Mouse (Mus musculus): ENCODE measurements around the gene Cer1. TPM values are rescaled to one million over a fixed set of nuclear protein-coding genes. Genes with fewer than 3 reads are reported as not detected.
A peak's percentile ranks its signal among the peaks of the same experiment; 100 is the strongest.

Cer1 gene
- polyA plus RNA-seq, 1 experiment, result not detected

DNA sequence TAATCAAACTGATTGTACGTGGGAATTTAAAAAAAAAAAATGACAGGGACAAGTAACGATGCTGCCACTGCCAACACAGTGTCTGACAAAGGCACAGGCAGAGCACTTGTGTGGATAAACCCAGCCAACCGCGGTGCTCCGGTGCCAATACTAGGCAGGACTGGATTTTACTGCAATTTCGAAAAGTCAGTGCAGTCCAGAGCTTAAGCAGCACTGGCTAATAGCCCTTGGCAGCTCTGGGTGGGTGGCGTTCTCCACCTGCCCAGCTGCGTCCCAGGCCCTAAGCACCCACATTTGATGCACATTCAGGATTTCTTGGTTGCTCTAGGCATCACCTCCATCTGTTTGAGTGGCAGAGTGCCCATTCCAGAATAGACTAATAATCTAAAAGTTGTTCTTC, 21.6 kb downstream of the Cer1 start:
- peak in 1 of 2 experiments; percentile 31 for DNase-seq
- H3K27ac ChIP-seq (ENCODE audit: insufficient read depth, low read length), result no peak overlapping the region
- 21% methylated on average over 8 of the region's 8 CpGs for WGBS
- H3K27me3 ChIP-seq (ENCODE audit: control insufficient read depth, insufficient read depth, low read length), result no peaks in the 10 kb centered on the region
- no peaks in the 10 kb centered on the region; the same call in 1 of the 2 replicates for H3K4me1 ChIP-seq (ENCODE audit: control insufficient read depth, insufficient read depth, low read length)
- no peak overlapping the region for H3K4me3 ChIP-seq (replicated peaks; ENCODE audit: insufficient read depth, low read depth, low read length)
- TF ChIP-seq CTCF (IDR thresholded peaks at IDR 0.05; ENCODE audit: borderline replicate concordance, insufficient read depth, low read depth, low read length) (no peak), POLR2A (IDR thresholded peaks at IDR 0.05; ENCODE audit: borderline replicate concordance, insufficient read depth, low read length) (no peak)

DNA sequence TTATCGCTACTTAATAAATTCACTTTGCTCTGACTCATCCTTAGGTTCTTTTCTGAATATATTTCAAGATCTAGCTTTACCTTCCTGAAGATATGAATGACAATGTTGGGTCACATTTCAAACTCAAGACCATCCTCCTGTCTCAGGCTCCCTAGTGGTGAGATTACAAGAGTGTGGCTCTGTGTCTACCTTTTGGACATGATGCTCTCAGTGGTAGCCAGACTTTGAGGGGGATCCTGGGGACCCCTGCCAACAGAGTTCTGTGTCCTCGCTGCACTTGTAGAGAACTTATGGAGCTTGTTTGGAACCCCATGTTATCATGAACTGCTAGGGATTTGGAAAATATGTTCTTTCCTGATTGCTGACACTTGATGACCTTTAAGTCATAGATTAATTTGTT, 23.5 kb downstream of the Cer1 start:
- TF ChIP-seq POLR2A (IDR thresholded peaks at IDR 0.05; ENCODE audit: borderline replicate concordance, insufficient read depth, low read length), result no peak
- no peak for TF ChIP-seq CTCF (IDR thresholded peaks at IDR 0.05; ENCODE audit: borderline replicate concordance, insufficient read depth, low read depth, low read length)
- Histone ChIP-seq H3K4me1 (ENCODE audit: control insufficient read depth, insufficient read depth, low read length) (no peaks in the 10 kb centered on the region; the same call in 1 of the 2 replicates), H3K4me3 (replicated peaks; ENCODE audit: insufficient read depth, low read depth, low read length) (no peak overlapping the region), H3K27me3 (ENCODE audit: control insufficient read depth, insufficient read depth, low read length) (no peaks in the 10 kb centered on the region), H3K27ac (ENCODE audit: insufficient read depth, low read length) (no peak overlapping the region)
- no peak for DNase-seq
- WGBS, result 94% methylated on average over 2 of the region's 2 CpGs

DNA sequence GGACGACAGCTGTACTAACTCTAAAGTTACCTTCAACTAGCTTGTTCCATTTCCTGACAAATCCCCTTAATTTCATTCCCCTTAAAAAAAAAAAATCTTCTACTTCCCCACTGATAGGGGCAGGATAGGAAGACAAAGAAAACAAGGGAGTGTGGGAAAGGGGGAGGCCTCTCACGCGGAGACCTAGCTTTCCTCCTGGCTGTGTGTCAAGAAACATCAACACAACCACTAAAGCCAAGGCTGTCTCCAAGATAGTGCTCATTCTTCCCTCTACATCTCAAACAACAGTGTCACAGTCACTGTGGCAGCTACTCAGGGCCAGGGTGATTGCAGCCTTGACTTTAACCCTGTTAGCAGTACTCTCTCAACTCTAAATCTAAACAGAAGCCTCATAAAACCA, 24.4 kb downstream of the Cer1 start:
- H3K4me1 ChIP-seq (ENCODE audit: control insufficient read depth, insufficient read depth, low read length), result no peaks in the 10 kb centered on the region; the same call in 1 of the 2 replicates
- H3K27me3 ChIP-seq (ENCODE audit: control insufficient read depth, insufficient read depth, low read length), result no peaks in the 10 kb centered on the region
- H3K27ac ChIP-seq (ENCODE audit: insufficient read depth, low read length), result no peak overlapping the region
- DNase-seq, result no peak
- TF ChIP-seq POLR2A (IDR thresholded peaks at IDR 0.05; ENCODE audit: borderline replicate concordance, insufficient read depth, low read length), result no peak
- no peak for TF ChIP-seq CTCF (IDR thresholded peaks at IDR 0.05; ENCODE audit: borderline replicate concordance, insufficient read depth, low read depth, low read length)
- H3K4me3 ChIP-seq (replicated peaks; ENCODE audit: insufficient read depth, low read depth, low read length), result no peak overlapping the region
- 36% methylated on average over 3 of the region's 3 CpGs for WGBS

GRCm38 (mm10) chr4:82859131-82860125, 25.5 kb downstream of the Cer1 start, which contains the start of gene Zdhhc21:
Zdhhc21 (minus strand) TSS chr4:82859958.
- Histone ChIP-seq H3K27ac (ENCODE audit: insufficient read depth, low read length) (peak within 1 kb of the TSS; percentile 82), H3K4me1 (ENCODE audit: control insufficient read depth, insufficient read depth, low read length) (no peaks in the 10 kb centered on the region; the same call in 1 of the 2 replicates), H3K4me3 (replicated peaks; ENCODE audit: insufficient read depth, low read depth, low read length) (peak within 1 kb of the TSS; percentile 76), H3K27me3 (ENCODE audit: control insufficient read depth, insufficient read depth, low read length) (no peaks in the 10 kb centered on the region)
- no peak for TF ChIP-seq CTCF (IDR thresholded peaks at IDR 0.05; ENCODE audit: borderline replicate concordance, insufficient read depth, low read depth, low read length)
- TF ChIP-seq POLR2A (IDR thresholded peaks at IDR 0.05; ENCODE audit: borderline replicate concordance, insufficient read depth, low read length), result peak; percentile 34
- peak; percentile 91 to 94 for DNase-seq
- under 1% methylated on average over 80 of the region's 82 CpGs for WGBS

GRCm38 (mm10) chr4:82858431-82859010, 26.4 kb downstream of the Cer1 start:
- DNase-seq, result no peak
- WGBS, result 14% methylated on average over 4 of the region's 4 CpGs
- Histone ChIP-seq H3K27ac (ENCODE audit: insufficient read depth, low read length) (no peak overlapping the region), H3K27me3 (ENCODE audit: control insufficient read depth, insufficient read depth, low read length) (no peaks in the 10 kb centered on the region), H3K4me3 (replicated peaks; ENCODE audit: insufficient read depth, low read depth, low read length) (peak overlapping the region; percentile 76), H3K4me1 (ENCODE audit: control insufficient read depth, insufficient read depth, low read length) (peaks cover 4% of the 10 kb centered on the region)
- no peak for TF ChIP-seq CTCF (IDR thresholded peaks at IDR 0.05; ENCODE audit: borderline replicate concordance, insufficient read depth, low read depth, low read length)
- TF ChIP-seq POLR2A (IDR thresholded peaks at IDR 0.05; ENCODE audit: borderline replicate concordance, insufficient read depth, low read length), result no peak

DNA sequence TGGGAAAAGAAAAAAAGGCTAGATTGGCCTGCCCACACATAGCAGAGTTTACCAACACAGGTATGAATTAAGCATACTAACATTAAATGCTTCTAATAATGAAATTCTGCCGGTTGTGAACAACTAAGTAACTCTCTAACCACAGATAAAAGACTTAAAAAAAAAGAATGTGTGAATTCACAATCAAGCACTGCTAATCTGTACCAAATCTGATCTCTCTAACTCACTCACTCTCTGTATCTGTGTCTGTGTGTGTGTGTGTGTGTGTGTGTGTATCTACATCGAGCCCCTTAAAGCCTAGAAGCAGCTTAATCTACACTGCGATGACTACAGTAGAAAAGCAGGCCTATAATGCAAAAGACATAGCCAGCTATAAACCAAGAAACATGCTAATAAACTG, 28.0 kb downstream of the Cer1 start:
- H3K27ac ChIP-seq (ENCODE audit: insufficient read depth, low read length), result no peak overlapping the region
- no peak for DNase-seq
- peaks cover 4% of the 10 kb centered on the region; the same call in 1 of the 2 replicates for H3K4me1 ChIP-seq (ENCODE audit: control insufficient read depth, insufficient read depth, low read length)
- TF ChIP-seq CTCF (IDR thresholded peaks at IDR 0.05; ENCODE audit: borderline replicate concordance, insufficient read depth, low read depth, low read length), result no peak
- no peak for TF ChIP-seq POLR2A (IDR thresholded peaks at IDR 0.05; ENCODE audit: borderline replicate concordance, insufficient read depth, low read length)
- H3K4me3 ChIP-seq (replicated peaks; ENCODE audit: insufficient read depth, low read depth, low read length), result no peak overlapping the region
- H3K27me3 ChIP-seq (ENCODE audit: control insufficient read depth, insufficient read depth, low read length), result no peaks in the 10 kb centered on the region
- WGBS, result 72% methylated on average over 3 of the region's 3 CpGs

GRCm38 (mm10) chr4:82853809-82854208, 31.1 kb downstream of the Cer1 start:
- H3K4me3 ChIP-seq (replicated peaks; ENCODE audit: insufficient read depth, low read depth, low read length), result no peak overlapping the region
- peaks cover 4% of the 10 kb centered on the region; the same call in 1 of the 2 replicates for H3K4me1 ChIP-seq (ENCODE audit: control insufficient read depth, insufficient read depth, low read length)
- no peak overlapping the region for H3K27ac ChIP-seq (ENCODE audit: insufficient read depth, low read length)
- no peaks in the 10 kb centered on the region for H3K27me3 ChIP-seq (ENCODE audit: control insufficient read depth, insufficient read depth, low read length)
- DNase-seq, result no peak
- TF ChIP-seq CTCF (IDR thresholded peaks at IDR 0.05; ENCODE audit: borderline replicate concordance, insufficient read depth, low read depth, low read length), result no peak
- TF ChIP-seq POLR2A (IDR thresholded peaks at IDR 0.05; ENCODE audit: borderline replicate concordance, insufficient read depth, low read length), result no peak
- WGBS, result 88% methylated on average over 2 of the region's 2 CpGs

All from cerebellum, adult 2 months (tissue).